Mouse (Mus musculus) 3T3-L1 (cell line): ENCODE results near the gene Acot7.
A peak's percentile ranks its signal among the peaks of the same experiment; 100 is the strongest.

Source experiments
- DNase-seq: peaks from one replicate; pipeline ENCODE4 v3.0.0-alpha.2; 2015; ENCODE audit warnings: low read depth, low spot score

Acot7 gene

GRCm38 (mm10) chr4:152151966-152152544 lies 25.9 kb upstream of the Acot7 start, which contains the start of gene Espn:
Gene Espn (minus strand): TSS chr4:152152371.
- DNase-seq: no peak

- DNase-seq: peak; percentile 64
Observed at GRCm38 (mm10) chr4:152153771-152154177, 24.2 kb upstream of the Acot7 start.

- DNase-seq: no peak
Observed at GRCm38 (mm10) chr4:152155019-152155418, 22.9 kb upstream of the Acot7 start.

GRCm38 (mm10) chr4:152157779-152158584 lies 20.0 kb upstream of the Acot7 start:
- peak; percentile 42 for DNase-seq

- no peak for DNase-seq
Observed at GRCm38 (mm10) chr4:152158585-152159284, 19.2 kb upstream of the Acot7 start, which contains the start of gene Hes2. Gene Hes2 (plus strand): TSS chr4:152158867.

- DNase-seq: no peak
Observed at GRCm38 (mm10) chr4:152159285-152159678, 18.7 kb upstream of the Acot7 start.

GRCm38 (mm10) chr4:152160748-152161147 lies 17.2 kb upstream of the Acot7 start:
- no peak for DNase-seq

GRCm38 (mm10) chr4:152161601-152162000 lies 16.3 kb upstream of the Acot7 start:
- no peak for DNase-seq

- DNase-seq: peak; percentile 64
Observed at GRCm38 (mm10) chr4:152162748-152163147, 15.2 kb upstream of the Acot7 start.

GRCm38 (mm10) chr4:152165036-152165931 lies 12.7 kb upstream of the Acot7 start:
- DNase-seq: no peak

GRCm38 (mm10) chr4:152168052-152168451 lies 9.9 kb upstream of the Acot7 start:
- DNase-seq: no peak

- no peak for DNase-seq
Observed at GRCm38 (mm10) chr4:152169103-152169502, 8.8 kb upstream of the Acot7 start.

- no peak for DNase-seq
Observed at GRCm38 (mm10) chr4:152170286-152170685, 7.6 kb upstream of the Acot7 start.

- peak; percentile 39 for DNase-seq
Observed at GRCm38 (mm10) chr4:152171543-152171942, 6.4 kb upstream of the Acot7 start.

GRCm38 (mm10) chr4:152173041-152173440 lies 4.9 kb upstream of the Acot7 start:
- DNase-seq: peak; percentile 84

GRCm38 (mm10) chr4:152173956-152174355 lies 4.0 kb upstream of the Acot7 start:
- no peak for DNase-seq

- no peak for DNase-seq
Observed at GRCm38 (mm10) chr4:152176638-152177037, 1.3 kb upstream of the Acot7 start.

- DNase-seq: no peak
Observed at GRCm38 (mm10) chr4:152177174-152177536, 779 bp upstream of the Acot7 start.

GRCm38 (mm10) chr4:152178344-152178864 lies 470 bp downstream of the Acot7 start:
- DNase-seq: peak; percentile 37

- no peak for DNase-seq
Observed at GRCm38 (mm10) chr4:152178916-152179705, 1.2 kb downstream of the Acot7 start.
